Mouse (Mus musculus): ENCODE data around the gene Mapk1.

DNA sequence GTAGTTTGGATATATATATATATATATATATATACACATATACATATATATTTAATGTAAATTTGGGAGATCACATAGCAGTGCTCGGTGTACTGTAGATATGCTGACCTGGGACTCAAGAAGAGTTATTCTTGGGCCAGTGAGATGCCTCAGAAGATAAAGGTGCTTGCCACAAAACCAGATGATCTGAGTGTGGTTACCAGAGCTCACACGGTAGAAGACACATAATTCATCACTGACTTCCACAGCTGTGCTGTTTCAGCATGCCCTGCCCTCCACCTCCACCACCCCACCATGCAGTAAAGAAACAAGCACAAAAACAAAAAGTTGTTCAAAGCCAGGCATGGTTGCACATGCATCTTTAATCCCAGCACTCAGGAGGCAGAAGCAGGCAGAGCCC, 4.4 kb upstream of the Mapk1 start:
- TF ChIP-seq POLR2A (IDR thresholded peaks at IDR 0.05; ENCODE audit: borderline replicate concordance, extremely low read depth, insufficient read depth, insufficient read length, poor library complexity, severe bottlenecking): no peak
- TF ChIP-seq CTCF (IDR thresholded peaks at IDR 0.05; ENCODE audit: borderline replicate concordance, extremely low read depth, insufficient read depth, insufficient read length): no peak
